In genomic region chr11:71672171-71673050, GRCm38 (mm10) we compare ENCODE assay signal across 14 mouse cellular contexts.
DNase-seq lines count a peak whose midpoint lies in the region; ATAC-seq and TF ChIP-seq lines count a peak whose summit lies in the region.
"Had no signal": no experiment of that assay in that cellular context is flagged by ENCODE, and none has a peak within 500 bp of the region (broad histone marks: within the 10 kb centered on the region; RNA-seq: fewer than 3 reads in every experiment).

No protein-coding gene starts in this region.

- 0 out of 2 replicates have a peak overlapping the region, but pooled peaks have one; percentile 11 for H3K4me2 ChIP-seq in heart, embryonic 11.5 days
- no peak overlapping the region for H3K4me2 ChIP-seq in stomach, embryonic 16.5 days (ENCODE audit: low read depth, low read length)
- H3K4me2 ChIP-seq: embryonic facial prominence, embryonic 12.5 days had no signal

- TF ChIP-seq POLR2A in heart, adult 2 months (IDR thresholded peaks at IDR 0.05; ENCODE audit: insufficient read depth, low read depth, low read length), result no peak

- H3K36me3 ChIP-seq in heart, embryonic 11.5 days (ENCODE audit: control insufficient read depth, insufficient read depth, low read length), result no peaks in the 10 kb centered on the region
- no peaks in the 10 kb centered on the region for H3K36me3 ChIP-seq in heart, adult 2 months (ENCODE audit: control insufficient read depth, insufficient read depth, low read length)
- no peaks in the 10 kb centered on the region for H3K36me3 ChIP-seq in stomach, embryonic 16.5 days (ENCODE audit: control insufficient read depth, insufficient read depth, low read length)
- H3K36me3 ChIP-seq: embryonic facial prominence, embryonic 12.5 days had no signal

- intact Hi-C loops in heart, adult 2 months (cut with DNase I), result loop anchor here (5.0 to 10.0 kb wide), 3 partner anchors 75 to 328 kb away; partner anchors contain the start of gene Wscd1

- H3K4me1 ChIP-seq in heart, embryonic 11.5 days (ENCODE audit: control insufficient read depth, insufficient read depth, low read length), result no peaks in the 10 kb centered on the region
- H3K4me1 ChIP-seq in heart, adult 2 months (ENCODE audit: control insufficient read depth, insufficient read depth, low read length), result peaks cover 3% of the 10 kb centered on the region; the same call in 1 of the 2 replicates
- H3K4me1 ChIP-seq in stomach, embryonic 16.5 days (ENCODE audit: control insufficient read depth, insufficient read depth, low read length), result no peaks in the 10 kb centered on the region
- H3K4me1 ChIP-seq: embryonic facial prominence, embryonic 12.5 days had no signal

- WGBS in heart, embryonic 11.5 days (ENCODE audit: insufficient replicate concordance), result 25% methylated on average over 8 of the region's 8 CpGs
- WGBS in heart, adult 2 months, result 30% methylated on average over 8 of the region's 8 CpGs
- WGBS in stomach, embryonic 16.5 days, result 30% methylated on average over 8 of the region's 8 CpGs

- H3K9ac ChIP-seq in heart, embryonic 11.5 days (ENCODE audit: low read depth, low read length), result no peak overlapping the region
- no peak overlapping the region for H3K9ac ChIP-seq in heart, adult 2 months (ENCODE audit: low read depth, low read length)
- no peak overlapping the region for H3K9ac ChIP-seq in stomach, embryonic 16.5 days (ENCODE audit: low read length)
- H3K9ac ChIP-seq: embryonic facial prominence, embryonic 12.5 days; liver, postnatal 0 days had no signal

- no peaks in the 10 kb centered on the region for H3K27me3 ChIP-seq in heart, embryonic 11.5 days (ENCODE audit: control insufficient read depth, insufficient read depth, low read length)
- no peaks in the 10 kb centered on the region for H3K27me3 ChIP-seq in heart, adult 2 months (ENCODE audit: control insufficient read depth, insufficient read depth, low read length)
- no peaks in the 10 kb centered on the region for H3K27me3 ChIP-seq in stomach, embryonic 16.5 days (ENCODE audit: control insufficient read depth, insufficient read depth, low read length)
- H3K27me3 ChIP-seq: embryonic facial prominence, embryonic 12.5 days had no signal

- no peak for DNase-seq in heart, adult 2 months
- peak; percentile 4 for DNase-seq in thymus, postnatal 0 days (ENCODE audit: low spot score)
- no peak for DNase-seq in thymus, postnatal 25 days
- DNase-seq in cerebellum, adult 9-10 months, result peak; percentile 66
- DNase-seq in gastrocnemius, adult 8-10 months (ENCODE audit: low spot score in 2 of 2), result no peak
- DNase-seq: gastrocnemius, postnatal 10 days; heart, postnatal 14 days; kidney, adult 2 months; liver, postnatal 0 days had no signal

- TF ChIP-seq EP300 in heart, adult 2 months (IDR thresholded peaks at IDR 0.05; ENCODE audit: insufficient read depth, low read depth, low read length), result no peak

- H3K79me2 ChIP-seq in heart, adult 2 months (replicated peaks; ENCODE audit: control insufficient read depth, insufficient read depth, low read length), result no peaks in the 10 kb centered on the region

- no peak; the same call in 1 of the 2 replicates for ATAC-seq in heart, embryonic 11.5 days (replicated peaks; ENCODE audit: insufficient number of reproducible peaks, low FRiP score, low TSS enrichment)
- ATAC-seq in stomach, embryonic 16.5 days (ENCODE audit: insufficient read depth, low FRiP score), result peak; percentile 44; the same call in 1 of the 2 replicates
- ATAC-seq in monocyte, adult 5-6 weeks (replicated peaks; ENCODE audit: insufficient number of reproducible peaks, low FRiP score, low TSS enrichment, poor library complexity, severe bottlenecking), result no peak
- ATAC-seq: liver, postnatal 0 days had no signal

- no peak overlapping the region for H3K27ac ChIP-seq in heart, embryonic 11.5 days (ENCODE audit: low read depth, low read length)
- no peak overlapping the region for H3K27ac ChIP-seq in heart, adult 2 months
- no peak overlapping the region for H3K27ac ChIP-seq in stomach, embryonic 16.5 days (ENCODE audit: low read length)
- H3K27ac ChIP-seq: embryonic facial prominence, embryonic 12.5 days; layer of hippocampus, adult 2 months had no signal

- H3K9me3 ChIP-seq in heart, embryonic 11.5 days (replicated peaks; ENCODE audit: control insufficient read depth, low read length), result no peaks in the 10 kb centered on the region
- H3K9me3 ChIP-seq in stomach, embryonic 16.5 days (replicated peaks; ENCODE audit: control insufficient read depth, low read length), result no peaks in the 10 kb centered on the region
- H3K9me3 ChIP-seq: embryonic facial prominence, embryonic 12.5 days had no signal

- no peak for TF ChIP-seq CTCF in heart, adult 2 months (IDR thresholded peaks at IDR 0.05)

- no peak overlapping the region for H3K4me3 ChIP-seq in heart, embryonic 11.5 days (ENCODE audit: low read depth, low read length)
- no peak overlapping the region for H3K4me3 ChIP-seq in heart, adult 2 months
- no peak overlapping the region for H3K4me3 ChIP-seq in stomach, embryonic 16.5 days (replicated peaks; ENCODE audit: low read length)
- H3K4me3 ChIP-seq: embryonic facial prominence, embryonic 12.5 days; layer of hippocampus, adult 2 months had no signal

Comparison
In these comparisons a context has a peak if more than half of its experiments do, and no peak if none do; other contexts are left out.
1. DNase-seq: peak in thymus, postnatal 0 days (single experiment) and cerebellum, adult 9-10 months (single experiment); none in heart, adult 2 months (0 of 2), thymus, postnatal 25 days (single experiment) and gastrocnemius, adult 8-10 months (0 of 2).